Mouse (Mus musculus) thymus, adult 2 months (tissue): ENCODE data around the gene S100a8.

Experiments used
- CTCF ChIP-seq: fragments of 200-500 bp; IDR thresholded peaks from 2 replicates; pipeline ENCODE4 v1.5.1; 2012; ENCODE audit warnings: mild to moderate bottlenecking, control low read depth, low read length, moderate library complexity, borderline replicate concordance; ENCODE audit not compliant: control insufficient read depth, poor library complexity, insufficient read depth; ENCODE audit errors: extremely low read depth
- POLR2A ChIP-seq: fragments of 200-500 bp; IDR thresholded peaks from 2 replicates; pipeline ENCODE4 v1.6.1; 2012; ENCODE audit warnings: mild to moderate bottlenecking, low read length, control low read depth, moderate library complexity; ENCODE audit not compliant: control insufficient read depth, poor library complexity, insufficient read depth; ENCODE audit errors: extremely low read depth

DNA sequence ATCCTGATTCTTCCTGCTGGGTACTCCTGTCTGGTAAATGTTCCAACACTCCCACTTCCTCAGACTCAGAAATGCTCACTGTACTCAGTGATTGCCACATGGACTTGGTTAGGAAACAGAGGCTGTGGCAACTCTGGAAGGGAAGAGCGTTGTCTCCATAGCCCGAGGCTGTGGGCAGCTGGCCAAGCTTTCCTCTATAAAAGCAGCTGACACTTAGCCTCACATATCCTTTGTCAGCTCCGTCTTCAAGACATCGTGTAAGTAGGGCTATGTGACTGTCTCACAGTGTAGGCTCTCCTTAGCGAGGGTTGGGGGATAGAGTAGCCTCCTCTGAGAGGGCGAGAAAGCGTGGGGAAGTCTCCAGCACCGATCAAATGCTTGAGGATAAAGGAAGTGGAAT lies at the start of gene S100a8:
- TF ChIP-seq POLR2A = no peak
- no peak for TF ChIP-seq CTCF
